Mouse (Mus musculus) midbrain, postnatal 0 days (tissue): ENCODE measurements around the gene Hck. TPM values are rescaled to one million over a fixed set of nuclear protein-coding genes. Genes with fewer than 3 reads are reported as not detected.

Experiments
- ATAC-seq: fragments of 200-750 bp; cut with Nextera tagmentation; 2 replicates; pipeline ENCODE4 v1.8.0; 2017; ENCODE audit warnings: moderate number of reproducible peaks, mild to moderate bottlenecking, moderate TSS enrichment, moderate library complexity; ENCODE audit not compliant: low FRiP score
- DNase-seq: peaks from one replicate; pipeline ENCODE4 v3.0.0-alpha.2; 2015; ENCODE audit warnings: low spot score
- H3K27ac ChIP-seq: fragments of 300-500 bp; sonication (generic); 2 replicates; pipeline ENCODE4 v1.5.1; 2014; ENCODE audit warnings: low read depth, mild to moderate bottlenecking, low read length, mixed read lengths
- H3K27me3 ChIP-seq: fragments of 300-500 bp; sonication (generic); 2 replicates; pipeline ENCODE4 v1.6.1; 2014; ENCODE audit warnings: low read length, control low read depth, mixed read lengths; ENCODE audit not compliant: insufficient read depth
- H3K36me3 ChIP-seq: fragments of 300-500 bp; sonication (generic); 2 replicates; pipeline ENCODE4 v1.6.1; 2014; ENCODE audit warnings: low read length, control low read depth, mixed read lengths; ENCODE audit not compliant: insufficient read depth
- H3K4me1 ChIP-seq: fragments of 300-500 bp; sonication (generic); 2 replicates; pipeline ENCODE4 v1.6.1; 2014; ENCODE audit warnings: mild to moderate bottlenecking, control low read depth, antibody characterized with exemption, low read length, mixed read lengths; ENCODE audit not compliant: insufficient read depth
- H3K4me2 ChIP-seq: fragments of 300-500 bp; sonication (generic); 2 replicates; pipeline ENCODE4 v1.6.1; 2014; ENCODE audit warnings: low read depth, mild to moderate bottlenecking, low read length, mixed read lengths; ENCODE audit not compliant: poor library complexity, severe bottlenecking
- H3K4me3 ChIP-seq: fragments of 300-500 bp; sonication (generic); 2 replicates; pipeline ENCODE4 v1.5.1; 2014; ENCODE audit warnings: low read depth, mild to moderate bottlenecking, low read length, moderate library complexity
- H3K9ac ChIP-seq: fragments of 300-500 bp; sonication (generic); replicated peaks from 2 replicates; pipeline ENCODE4 v1.6.1; 2014; ENCODE audit warnings: mild to moderate bottlenecking, low read length, moderate library complexity, mixed read lengths; ENCODE audit not compliant: poor library complexity, severe bottlenecking
- H3K9me3 ChIP-seq: fragments of 300-500 bp; sonication (generic); 2 replicates; pipeline ENCODE4 v1.6.1; 2016; ENCODE audit warnings: low read length, control low read depth
- CTCF ChIP-seq: IDR thresholded peaks from 2 replicates; pipeline ENCODE4 v1.5.1; 2016; ENCODE audit warnings: antibody characterized with exemption, mild to moderate bottlenecking
- WGBS: fragments of 180-500 bp; shearing (Covaris S2); extraction: QIAGEN DNeasy Blood & Tissue Kit; methylation state at CpG from one replicate; pipeline ENCODE4 v1.1.7; 2014; 5-methylcytosine and 5-hydroxymethylcytosine counted together
- polyA plus RNA-seq: library from polyadenylated mRNA; unstranded; fragments of >200 nt; fragmentation: Nextera tagmentation; extraction: Ambion mirVana; gene quantifications from 2 replicates; pipeline ENCODE4 v1.2.1, GENCODE M21; 2015
- total RNA-seq: library from RNA; depleted of rRNA; stranded (reverse); fragments of >200 nt; gene quantifications from 2 replicates; pipeline ENCODE4 v1.2.3, GENCODE M21; 2014; rRNA removed

The Hck gene
- 11.7 and 13.7 TPM in 2 replicates for total RNA-seq
- polyA plus RNA-seq, result 8.7 and 9.6 TPM in 2 replicates

DNA sequence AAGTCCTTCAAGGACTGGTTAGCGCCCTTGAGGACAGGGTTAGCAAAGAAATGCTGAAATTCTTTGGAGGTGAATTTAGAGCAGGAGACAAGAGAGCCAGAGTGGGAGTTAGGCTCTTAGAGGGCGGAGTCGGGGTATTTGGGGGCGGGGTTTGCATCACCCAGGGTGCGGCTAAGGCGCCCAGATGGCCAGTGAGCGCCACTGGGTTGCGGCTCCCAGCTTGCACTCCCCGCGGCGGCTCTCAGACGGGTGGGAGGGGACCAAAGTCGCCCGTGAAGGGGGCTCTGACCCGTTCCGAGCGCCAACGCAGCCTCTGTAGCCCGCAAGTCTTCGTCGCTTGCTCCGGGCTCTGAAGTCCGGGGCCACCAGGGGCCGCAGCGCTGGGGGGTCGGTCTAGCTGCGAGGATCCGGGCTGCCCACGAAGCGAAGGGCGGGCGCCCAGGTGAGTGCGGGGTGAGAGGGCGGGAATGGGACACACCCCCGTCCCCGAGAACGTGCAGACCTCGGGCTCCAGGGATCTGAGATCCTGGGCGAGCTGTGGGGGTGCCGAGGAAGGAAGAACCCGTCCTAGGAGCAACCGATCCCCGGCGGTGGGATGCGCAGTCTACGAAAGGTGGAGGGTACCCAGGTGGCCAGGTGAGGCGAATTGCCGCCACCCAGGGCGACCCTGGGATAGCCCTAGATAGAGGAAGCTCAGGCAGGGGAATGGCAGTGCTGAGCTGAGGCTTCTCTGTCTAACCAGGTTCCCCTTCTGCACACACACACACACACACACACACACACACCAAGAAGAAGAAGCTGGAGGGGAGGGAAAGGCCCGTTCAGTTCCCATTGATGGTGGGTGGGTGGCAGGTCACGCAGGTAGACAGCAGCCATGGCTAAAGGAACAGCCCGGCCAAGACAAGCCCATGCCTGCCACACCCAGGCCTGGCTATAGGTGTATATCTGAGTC is at the start of gene Hck:
Hck (plus strand) TSS at position 156 of the 952 bp plus-strand sequence.
- peak within 1 kb of the TSS; percentile 88 for H3K4me2 ChIP-seq
- WGBS, result 3% methylated on average over 52 of the region's 52 CpGs
- H3K4me3 ChIP-seq, result peak within 1 kb of the TSS; percentile 52
- no peak for TF ChIP-seq CTCF
- peak within 1 kb of the TSS; percentile 66 for H3K9ac ChIP-seq
- no peak within 1 kb of the TSS for H3K27ac ChIP-seq
- H3K27me3 ChIP-seq, result peaks cover 13% of the 10 kb centered on the region
- no peaks in the 10 kb centered on the region for H3K9me3 ChIP-seq
- no peaks in the 10 kb centered on the region for H3K4me1 ChIP-seq
- H3K36me3 ChIP-seq, result no peaks in the 10 kb centered on the region
- peak; percentile 26 for DNase-seq
- ATAC-seq, result 0 out of 2 replicates have a peak, but pooled peaks have one; percentile 51

GRCm38 (mm10) chr2:153060216-153060615 is 48.1 kb upstream of the Hck start:
- DNase-seq (no peak), ATAC-seq (no peak)
- Histone ChIP-seq H3K9ac (no peak overlapping the region), H3K9me3 (no peaks in the 10 kb centered on the region), H3K27me3 (no peaks in the 10 kb centered on the region), H3K4me2 (no peak overlapping the region), H3K27ac (no peak overlapping the region), H3K4me1 (no peaks in the 10 kb centered on the region), H3K4me3 (no peak overlapping the region), H3K36me3 (peaks cover 3% of the 10 kb centered on the region; the same call in 1 of the 2 replicates)
- no peak for TF ChIP-seq CTCF
- WGBS, result 89% methylated on average over 7 of the region's 7 CpGs

- WGBS, result 57% methylated on average over 3 of the region's 3 CpGs
- no peak for TF ChIP-seq CTCF
- ATAC-seq, result no peak
- Histone ChIP-seq H3K4me3 (no peak overlapping the region), H3K27me3 (no peaks in the 10 kb centered on the region), H3K27ac (no peak overlapping the region; the same call in 1 of the 2 replicates), H3K9ac (no peak overlapping the region), H3K36me3 (no peaks in the 10 kb centered on the region; the same call in 1 of the 2 replicates), H3K9me3 (no peaks in the 10 kb centered on the region), H3K4me2 (no peak overlapping the region), H3K4me1 (no peaks in the 10 kb centered on the region)
- no peak for DNase-seq
Observed at GRCm38 (mm10) chr2:153063394-153063793, 44.9 kb upstream of the Hck start.

DNA sequence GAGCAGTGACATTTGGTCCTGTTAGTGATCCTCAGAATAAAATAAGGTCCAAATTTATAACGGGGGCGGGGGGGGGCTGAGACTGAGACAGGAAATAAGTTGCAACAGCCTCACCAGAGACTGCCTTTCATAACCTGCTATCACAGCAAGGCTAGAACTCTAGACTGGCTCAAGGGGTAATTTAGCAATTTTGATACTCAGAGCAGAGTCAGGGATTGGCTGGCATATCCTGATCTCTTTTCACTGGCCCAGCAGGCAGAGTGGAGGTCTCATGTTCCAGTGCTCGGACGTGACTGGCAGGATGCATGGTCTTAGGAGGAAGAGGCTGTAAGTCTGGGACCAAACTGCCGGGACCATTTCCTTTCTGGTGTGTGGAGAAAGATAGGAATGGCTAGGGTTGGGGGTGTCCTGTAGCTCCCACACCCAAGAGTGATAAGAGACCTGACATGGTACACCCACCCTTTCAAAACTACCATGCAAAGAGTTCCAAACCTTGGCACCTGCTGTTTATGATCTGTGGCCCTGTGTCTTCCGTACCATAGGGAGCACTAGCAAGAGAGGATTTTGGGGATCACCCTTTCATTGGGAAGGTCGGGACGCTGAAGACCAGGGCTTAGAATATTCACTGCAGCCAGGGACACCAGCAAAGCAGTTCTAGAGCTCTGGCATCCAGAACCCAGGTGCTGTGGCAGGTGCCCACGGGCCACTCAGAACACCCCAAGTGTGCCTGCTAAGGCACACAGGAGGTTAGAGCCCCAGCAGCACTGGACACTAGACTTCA is 43.9 kb upstream of the Hck start:
- no peaks in the 10 kb centered on the region for H3K9me3 ChIP-seq
- H3K27me3 ChIP-seq, result no peaks in the 10 kb centered on the region
- no peaks in the 10 kb centered on the region; the same call in 1 of the 2 replicates for H3K36me3 ChIP-seq
- H3K4me1 ChIP-seq, result no peaks in the 10 kb centered on the region
- H3K4me3 ChIP-seq, result no peak overlapping the region
- no peak overlapping the region for H3K9ac ChIP-seq
- ATAC-seq (no peak), DNase-seq (no peak)
- 74% methylated on average over 9 of the region's 9 CpGs for WGBS
- H3K4me2 ChIP-seq, result no peak overlapping the region
- no peak overlapping the region for H3K27ac ChIP-seq
- TF ChIP-seq CTCF, result no peak

GRCm38 (mm10) chr2:153065747-153066508 is 42.3 kb upstream of the Hck start, which contains the start of gene Ccm2l:
Ccm2l (plus strand) TSS chr2:153065955.
- H3K9ac ChIP-seq, result no peak within 1 kb of the TSS
- peaks cover 8% of the 10 kb centered on the region; the same call in 1 of the 2 replicates for H3K27me3 ChIP-seq
- no peaks in the 10 kb centered on the region for H3K36me3 ChIP-seq
- peak within 1 kb of the TSS; percentile 2; the same call in 1 of the 2 replicates for H3K4me2 ChIP-seq
- ATAC-seq, result no peak
- no peak for TF ChIP-seq CTCF
- 65% methylated on average over 12 of the region's 12 CpGs for WGBS
- no peak within 1 kb of the TSS for H3K27ac ChIP-seq
- H3K9me3 ChIP-seq, result no peaks in the 10 kb centered on the region
- DNase-seq, result no peak
- H3K4me1 ChIP-seq, result no peaks in the 10 kb centered on the region; the same call in 1 of the 2 replicates
- H3K4me3 ChIP-seq, result no peak within 1 kb of the TSS
